Mouse (Mus musculus) cerebellum, postnatal 36 days (tissue): ENCODE results near the gene C2cd4a.
A peak's percentile ranks its signal among the peaks of the same experiment; 100 is the strongest.

Source experiments
- DNase-seq, 2 experiments: peaks; one replicate each; pipeline ENCODE4 v3.0.0; 2021 to 2022; ENCODE audit warnings: mixed read lengths in 2 of 2

The C2cd4a gene

GRCm38 (mm10) chr9:67832046-67832605 lies at the start of gene C2cd4a:
TSS of gene C2cd4a (minus strand) at chr9:67832330.
- DNase-seq: no peak

- DNase-seq: no peak
Observed at GRCm38 (mm10) chr9:67878197-67878769, 46.2 kb upstream of the C2cd4a start.

- DNase-seq: no peak
Observed at GRCm38 (mm10) chr9:67877081-67877718, 45.1 kb upstream of the C2cd4a start.

- DNase-seq: peak; percentile 29 to 47
Observed at GRCm38 (mm10) chr9:67875337-67875736, 43.2 kb upstream of the C2cd4a start.

GRCm38 (mm10) chr9:67874522-67875222 lies 42.5 kb upstream of the C2cd4a start:
- no peak for DNase-seq

DNA sequence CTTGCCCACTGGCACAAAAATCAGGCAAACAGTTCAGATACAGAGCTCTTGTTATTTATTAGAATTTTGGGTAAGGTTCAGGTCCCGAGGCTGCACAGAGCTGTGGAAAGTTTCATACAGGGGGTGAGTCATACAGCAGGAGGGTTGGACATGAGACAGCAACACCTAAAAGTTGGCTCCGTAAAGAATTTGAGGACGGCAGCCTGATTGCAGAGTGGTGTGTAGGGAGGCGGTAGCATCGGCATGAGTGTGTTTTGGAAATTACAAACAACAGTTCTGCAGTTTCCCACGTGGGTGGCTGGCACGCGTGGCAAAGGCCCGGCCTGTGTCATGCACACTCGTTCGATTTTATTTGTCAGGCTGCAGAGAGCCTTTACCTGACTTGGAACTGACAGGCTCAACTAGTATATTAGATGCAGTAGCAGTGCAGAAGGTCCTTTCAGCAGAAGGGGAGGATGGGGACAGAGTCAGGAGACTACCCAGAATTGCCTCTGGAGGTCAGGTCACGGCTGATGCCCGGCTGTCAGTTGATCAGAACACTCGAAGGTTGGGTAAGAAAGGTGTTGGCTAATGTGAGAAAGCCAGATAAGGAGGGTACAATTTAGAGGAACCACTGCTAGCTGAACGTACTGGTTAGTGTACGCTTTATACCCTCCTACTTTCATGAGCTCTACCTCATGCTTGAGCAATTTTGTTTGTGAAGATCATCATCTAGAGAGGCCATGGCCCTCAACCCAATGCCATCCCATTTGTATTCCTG lies 37.7 kb upstream of the C2cd4a start:
- DNase-seq: no peak

DNA sequence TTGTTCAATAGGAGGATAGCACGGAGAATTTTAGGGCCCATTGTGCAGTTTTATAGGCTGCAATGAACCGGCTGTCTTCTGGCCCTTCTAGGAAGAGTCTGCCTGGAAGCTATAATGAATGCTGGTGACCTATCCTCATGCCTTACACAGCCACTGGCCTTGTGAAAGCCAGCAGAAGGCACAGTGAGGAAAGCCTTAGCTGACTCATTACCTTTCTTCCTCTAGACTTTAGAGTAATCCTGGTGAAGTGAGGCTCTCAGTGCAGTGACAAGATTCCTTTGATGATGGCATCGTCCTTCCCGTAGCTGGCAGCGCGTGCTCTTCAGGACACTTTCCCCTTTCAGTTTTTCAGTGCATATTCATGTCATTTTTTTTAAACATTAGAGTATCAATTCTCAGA lies 35.3 kb upstream of the C2cd4a start:
- DNase-seq: no peak

GRCm38 (mm10) chr9:67865411-67865810 lies 33.3 kb upstream of the C2cd4a start:
- DNase-seq: no peak

GRCm38 (mm10) chr9:67864011-67864410 lies 31.9 kb upstream of the C2cd4a start:
- no peak for DNase-seq

DNA sequence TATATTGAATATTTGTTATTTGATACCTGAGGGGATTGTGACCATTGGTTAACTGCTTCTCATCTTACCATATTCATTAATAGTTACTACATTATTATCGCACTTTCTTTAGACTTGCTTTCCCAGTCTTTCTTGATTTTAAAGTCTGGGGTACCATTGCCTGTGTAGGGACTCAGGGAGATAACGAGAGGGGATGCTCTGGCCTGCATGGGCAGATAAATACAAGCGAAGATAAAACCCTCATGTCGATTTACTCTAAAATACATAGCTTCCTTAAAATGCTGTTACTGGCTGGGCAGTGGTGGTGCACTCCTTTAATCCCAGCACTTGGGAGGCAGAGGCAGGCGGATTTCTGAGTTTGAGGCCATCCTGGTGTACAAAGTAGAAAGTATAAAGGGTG lies 31.2 kb upstream of the C2cd4a start:
- DNase-seq: no peak

DNA sequence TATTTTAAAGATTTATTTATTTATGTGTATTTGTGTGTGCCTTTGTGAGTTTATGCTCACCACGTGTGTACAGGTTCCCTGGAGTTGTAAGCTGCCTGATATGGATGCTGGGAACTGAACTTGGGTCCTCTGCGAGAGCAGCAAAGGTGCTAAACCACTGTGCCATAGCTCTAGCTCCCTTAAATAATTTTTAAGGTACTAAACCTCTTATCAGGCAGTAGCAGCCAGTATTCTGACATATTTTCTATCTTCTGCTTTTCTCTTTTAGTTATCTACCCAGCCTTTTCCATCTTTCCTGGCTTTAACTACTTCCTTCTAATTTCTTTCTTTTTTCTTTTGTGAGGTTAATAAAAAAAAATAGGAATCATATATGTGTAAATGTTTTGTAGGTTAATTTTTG lies 28.1 kb upstream of the C2cd4a start:
- DNase-seq: no peak

- DNase-seq: no peak
Observed at GRCm38 (mm10) chr9:67851150-67851549, 19.0 kb upstream of the C2cd4a start.

- no peak for DNase-seq
Observed at GRCm38 (mm10) chr9:67849846-67850245, 17.7 kb upstream of the C2cd4a start.

DNA sequence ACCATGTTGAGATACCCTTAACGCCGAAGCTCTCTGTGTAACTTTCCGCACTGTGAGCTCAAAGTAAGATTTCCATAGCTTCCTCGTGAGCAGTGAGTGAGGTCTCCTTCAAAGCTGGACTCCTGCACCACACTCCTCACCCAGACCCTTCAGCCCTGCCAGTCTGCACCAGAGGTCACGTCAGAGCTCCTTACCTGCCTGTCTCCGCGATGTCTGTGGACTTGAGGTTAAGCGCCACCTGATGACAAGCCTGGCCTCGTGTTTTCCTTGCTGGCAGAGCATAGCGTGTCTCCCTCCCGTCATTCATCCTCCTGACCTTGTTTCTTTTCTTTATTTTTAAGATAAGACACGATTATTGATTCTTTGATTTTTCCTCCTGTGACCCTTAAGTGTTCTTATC lies 17.3 kb upstream of the C2cd4a start:
- no peak for DNase-seq

DNA sequence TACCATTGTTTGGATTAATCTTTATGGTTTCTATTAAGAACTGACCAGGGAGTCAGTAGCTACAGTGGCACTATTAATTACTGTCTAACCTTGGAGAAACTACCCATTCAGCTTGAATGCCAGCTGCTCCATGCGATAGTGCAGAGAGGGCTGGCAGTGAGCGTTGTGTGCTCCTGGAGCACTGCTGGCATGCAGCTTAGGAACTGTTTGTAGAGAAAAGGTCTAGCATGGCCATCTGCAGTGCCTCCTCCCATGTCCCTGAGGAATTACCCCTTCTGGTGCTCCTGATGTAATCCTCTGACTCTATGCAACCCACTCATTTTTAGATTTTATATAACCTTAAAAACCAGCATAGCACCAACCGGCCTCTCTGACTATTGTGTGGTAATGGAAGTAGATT lies 15.5 kb upstream of the C2cd4a start:
- no peak for DNase-seq

GRCm38 (mm10) chr9:67846089-67846488 lies 14.0 kb upstream of the C2cd4a start:
- DNase-seq: no peak

- DNase-seq: peak; percentile 61 to 67
Observed at GRCm38 (mm10) chr9:67845648-67846047, 13.5 kb upstream of the C2cd4a start.

DNA sequence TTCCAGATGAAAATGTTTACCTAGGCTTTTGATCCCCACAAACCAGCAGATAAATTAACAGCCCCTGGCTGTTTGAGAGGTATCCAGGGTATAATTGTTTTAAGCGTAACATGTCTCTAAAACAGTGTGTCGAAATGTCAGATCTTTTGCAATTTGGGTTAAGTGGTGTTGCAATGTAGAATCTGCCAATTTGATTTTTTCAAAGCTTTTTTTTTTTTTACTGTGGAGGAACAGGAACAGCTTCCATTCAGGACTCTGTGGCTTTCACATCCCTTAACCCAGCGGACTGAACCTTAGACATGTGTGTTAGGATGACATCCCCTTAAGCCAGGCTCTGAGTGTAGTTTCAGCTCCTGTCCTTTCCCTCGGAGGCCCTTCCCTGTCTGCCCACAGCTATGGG lies 12.9 kb upstream of the C2cd4a start:
- no peak for DNase-seq

GRCm38 (mm10) chr9:67842797-67843196 lies 10.7 kb upstream of the C2cd4a start:
- no peak for DNase-seq

DNA sequence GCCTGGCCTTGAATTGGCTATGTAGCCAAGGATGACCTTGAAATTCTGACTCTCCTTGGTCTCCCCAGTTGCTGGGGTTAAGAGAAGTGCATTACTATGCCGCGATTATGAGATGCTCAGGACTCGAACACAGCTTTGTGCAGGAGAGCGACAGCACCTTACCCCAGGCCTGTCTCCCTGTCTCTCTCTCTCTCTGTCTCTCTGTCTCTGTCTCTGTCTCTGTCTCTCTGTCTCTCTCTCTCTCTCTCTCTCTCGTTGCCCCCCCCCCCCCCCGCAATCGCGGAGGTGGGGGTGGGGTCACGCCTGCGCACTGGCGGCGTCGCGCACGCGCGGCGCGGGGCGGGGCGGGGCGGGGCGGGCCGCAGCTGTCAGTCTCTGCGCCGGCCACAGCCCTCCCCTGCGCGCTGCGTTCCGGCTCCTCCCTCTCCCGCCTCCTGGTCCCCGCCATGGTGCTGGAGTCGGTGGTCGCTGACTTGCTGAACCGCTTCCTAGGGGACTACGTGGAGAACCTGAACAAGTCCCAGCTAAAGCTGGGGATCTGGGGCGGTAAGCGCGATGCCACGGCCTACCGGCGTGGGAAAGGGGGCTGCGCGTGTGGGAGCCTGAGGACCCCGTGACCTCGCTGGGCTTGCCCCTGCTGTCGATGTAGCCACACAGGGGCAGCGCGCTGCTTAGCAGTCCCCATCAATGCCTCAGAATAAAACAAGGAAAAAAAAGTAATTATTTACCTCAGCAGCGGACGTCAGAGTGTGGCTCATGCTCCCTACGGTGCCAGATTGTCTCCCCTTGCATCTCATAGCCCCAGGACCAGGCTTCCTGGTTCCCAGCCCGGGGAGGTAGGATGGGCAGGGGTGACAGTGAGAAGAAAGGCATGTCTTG lies 8.1 kb upstream of the C2cd4a start, which contains the start of gene Vps13c:
Vps13c (plus strand) TSS at position 416 of the 879 bp plus-strand sequence.
- DNase-seq: peak; percentile 78 to 82

GRCm38 (mm10) chr9:67837311-67837710 lies 5.2 kb upstream of the C2cd4a start:
- no peak for DNase-seq

DNA sequence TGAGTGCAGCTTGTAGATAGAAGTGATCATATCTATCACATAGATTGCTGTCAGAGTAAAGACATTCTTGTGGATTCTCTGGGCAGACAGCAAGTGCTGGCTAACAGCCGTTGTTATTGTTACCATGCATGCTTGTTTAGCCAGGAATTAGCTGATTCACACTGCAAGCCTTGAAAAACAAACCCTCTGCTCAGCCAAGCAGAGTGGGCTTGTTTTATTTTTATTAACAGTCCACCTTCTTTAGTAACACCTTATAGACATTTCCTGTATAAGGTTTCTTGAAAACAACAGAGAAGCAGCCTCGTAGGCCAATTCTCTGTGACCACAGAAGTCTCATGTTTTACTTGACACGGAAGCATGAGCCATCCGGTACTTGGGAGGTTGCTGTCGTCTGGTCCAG lies 2.4 kb upstream of the C2cd4a start:
- no peak for DNase-seq
